Mouse (Mus musculus) hindbrain, embryonic 11.5 days (tissue): ENCODE data around the gene Btbd35f9. TPM values are rescaled to one million over a fixed set of nuclear protein-coding genes. Genes with fewer than 3 reads are reported as not detected.
"Not testable (repeated sequence)": the region's sequence is repeated elsewhere in the genome, so short reads cannot be mapped to it uniquely, and the experiment has no call there.

Experiments
- ATAC-seq: fragments of 200-750 bp; cut with Nextera tagmentation; 2 replicates; pipeline ENCODE4 v1.8.0; 2017; ENCODE audit warnings: mild to moderate bottlenecking, moderate TSS enrichment, moderate library complexity; ENCODE audit not compliant: low FRiP score
- DNase-seq: peaks from one replicate; pipeline ENCODE4 v3.0.0-alpha.2; 2015; ENCODE audit warnings: low spot score
- H3K27ac ChIP-seq: fragments of 300-500 bp; sonication (generic); 2 replicates; pipeline ENCODE4 v1.5.1; 2014; ENCODE audit warnings: mild to moderate bottlenecking, low read depth, low read length
- H3K27me3 ChIP-seq: fragments of 300-500 bp; sonication (generic); 2 replicates; pipeline ENCODE4 v1.6.1; 2014; ENCODE audit warnings: mild to moderate bottlenecking, low read length, moderate library complexity, mixed read lengths; ENCODE audit not compliant: control insufficient read depth, insufficient read depth
- H3K36me3 ChIP-seq: fragments of 300-500 bp; sonication (generic); 2 replicates; pipeline ENCODE4 v1.6.1; 2014; ENCODE audit warnings: mild to moderate bottlenecking, low read length, moderate library complexity, mixed read lengths; ENCODE audit not compliant: control insufficient read depth, insufficient read depth
- H3K4me1 ChIP-seq: fragments of 300-500 bp; sonication (generic); replicated peaks from 2 replicates; pipeline ENCODE4 v1.6.1; 2014; ENCODE audit warnings: low read length, mixed read lengths; ENCODE audit not compliant: control insufficient read depth, insufficient read depth
- H3K4me2 ChIP-seq: fragments of 300-500 bp; sonication (generic); replicated peaks from 2 replicates; pipeline ENCODE4 v1.6.1; 2014; ENCODE audit warnings: mild to moderate bottlenecking, low read depth, low read length
- H3K4me3 ChIP-seq: fragments of 300-500 bp; sonication (generic); 2 replicates; pipeline ENCODE4 v1.5.1; 2014; ENCODE audit warnings: low read depth, low read length
- H3K9ac ChIP-seq: fragments of 300-500 bp; sonication (generic); 2 replicates; pipeline ENCODE4 v1.6.1; 2014; ENCODE audit warnings: low read depth, low read length
- H3K9me3 ChIP-seq: fragments of 300-500 bp; sonication (generic); 2 replicates; pipeline ENCODE4 v1.6.1; 2016; ENCODE audit warnings: low read length; ENCODE audit not compliant: control insufficient read depth
- WGBS: fragments of 180-500 bp; shearing (Covaris S2); extraction: QIAGEN DNeasy Blood & Tissue Kit; methylation state at CpG from one replicate; pipeline ENCODE4 v1.1.7; 2014; 5-methylcytosine and 5-hydroxymethylcytosine counted together
- polyA plus RNA-seq: library from polyadenylated mRNA; unstranded; fragments of >200 nt; fragmentation: Nextera tagmentation; extraction: Ambion mirVana; gene quantifications from 2 replicates; pipeline ENCODE4 v1.2.1, GENCODE M21; 2014

The Btbd35f9 gene
- not detected in 2 replicates for polyA plus RNA-seq

GRCm38 (mm10) chrX:34161399-34161798 lies at the start of gene Btbd35f9:
TSS of gene Btbd35f9 (minus strand) at chrX:34161499.
- ATAC-seq, H3K4me1 ChIP-seq, DNase-seq, H3K4me2 ChIP-seq, H3K36me3 ChIP-seq, H3K9ac ChIP-seq, H3K27me3 ChIP-seq, H3K4me3 ChIP-seq, H3K27ac ChIP-seq, H3K9me3 ChIP-seq: not testable (repeated sequence)
- WGBS: no CpG with 5 or more reads among the region's 5 CpGs

Other genes starting within 250 kb of the Btbd35f9 start
- not detected in 2 replicates for gene Btbd35f6, start 205.0 kb downstream of the Btbd35f9 start, polyA plus RNA-seq
- not detected in 2 replicates for gene Gm21870, start 174.7 kb downstream of the Btbd35f9 start, polyA plus RNA-seq
- gene Spin2g, start 77.2 kb upstream of the Btbd35f9 start, polyA plus RNA-seq: not detected in 2 replicates